Mouse (Mus musculus): ENCODE measurements around the gene 2610528J11Rik. TPM values are rescaled to one million over a fixed set of nuclear protein-coding genes. Genes with fewer than 3 reads are reported as not detected.
"Not testable (repeated sequence)": the region's sequence is repeated elsewhere in the genome, so short reads cannot be mapped to it uniquely, and the experiment has no call there.

Gene 2610528J11Rik
- polyA plus RNA-seq (2017; shearing (Covaris generic)) = not detected

GRCm38 (mm10) chr4:118526408-118527334, at the start of gene 2610528J11Rik:
Gene 2610528J11Rik, plus strand, starts transcription at chr4:118526999.
- ATAC-seq = no peak

GRCm38 (mm10) chr4:118489717-118490132, 37.1 kb upstream of the 2610528J11Rik start, which contains the start of gene Tie1:
Gene Tie1, minus strand, starts transcription at chr4:118490061.
- no peak for ATAC-seq

DNA sequence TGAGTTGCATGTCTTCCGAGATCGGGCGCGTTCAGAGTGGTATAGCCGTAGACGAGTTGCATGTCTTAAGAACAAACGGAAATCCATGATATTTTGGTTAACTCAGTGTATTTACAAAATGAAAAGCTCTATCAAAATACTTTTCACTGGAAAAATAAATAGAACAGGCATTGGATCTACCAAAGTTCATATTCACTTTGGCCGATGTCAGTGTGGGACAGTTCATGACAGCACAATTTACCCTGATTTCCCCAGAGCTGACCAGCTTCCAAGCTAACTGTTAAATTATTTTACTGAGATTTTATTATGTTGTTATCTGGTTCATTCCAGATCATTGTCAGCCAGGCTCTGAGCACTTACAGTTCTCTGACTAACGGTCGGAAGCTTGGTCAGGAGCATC, 36.3 kb upstream of the 2610528J11Rik start:
- ATAC-seq = no peak

GRCm38 (mm10) chr4:118500171-118500724, 26.6 kb upstream of the 2610528J11Rik start:
- no peak for ATAC-seq

GRCm38 (mm10) chr4:118500792-118501191, 26.0 kb upstream of the 2610528J11Rik start:
- no peak for ATAC-seq

DNA sequence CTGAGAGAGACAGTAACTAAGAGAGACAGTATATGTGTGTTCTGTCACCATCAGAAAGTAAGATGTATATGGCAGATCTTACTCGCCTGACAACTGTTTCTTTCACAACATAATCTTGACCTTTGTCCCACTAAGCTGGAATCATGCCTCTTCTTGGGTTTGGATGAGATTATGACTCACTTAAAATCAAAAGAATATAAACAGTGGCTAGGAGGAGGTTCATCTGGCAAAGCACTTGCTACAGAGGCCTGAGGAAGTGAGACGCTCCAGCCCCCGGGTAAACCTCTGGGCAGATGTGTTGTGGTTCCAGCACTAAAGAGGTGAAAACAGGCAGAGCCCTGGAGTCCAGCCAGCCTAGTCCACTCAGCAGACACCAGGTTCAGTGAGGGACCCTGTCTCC, 21.2 kb upstream of the 2610528J11Rik start:
- ATAC-seq = no peak

DNA sequence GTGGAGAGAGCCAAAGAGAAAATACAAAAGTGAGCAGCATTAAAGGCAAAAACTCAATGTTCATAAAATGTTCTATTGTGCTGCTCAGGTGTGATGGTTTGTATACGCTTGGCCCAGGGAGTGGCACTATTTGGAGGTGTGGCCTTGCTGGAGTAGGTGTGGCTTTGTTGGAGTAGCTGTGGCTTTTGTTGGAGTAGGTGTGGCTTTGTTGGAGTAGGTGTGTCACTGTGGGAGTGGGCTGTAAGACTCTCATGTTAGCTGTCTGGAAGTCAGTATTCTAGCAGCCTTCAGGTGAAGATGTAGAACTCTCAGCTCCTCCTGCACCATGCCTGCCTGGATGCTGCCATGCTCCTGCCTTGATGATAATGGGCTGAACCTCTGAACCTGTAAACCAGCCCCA, 19.6 kb upstream of the 2610528J11Rik start:
- ATAC-seq = not testable (repeated sequence)

DNA sequence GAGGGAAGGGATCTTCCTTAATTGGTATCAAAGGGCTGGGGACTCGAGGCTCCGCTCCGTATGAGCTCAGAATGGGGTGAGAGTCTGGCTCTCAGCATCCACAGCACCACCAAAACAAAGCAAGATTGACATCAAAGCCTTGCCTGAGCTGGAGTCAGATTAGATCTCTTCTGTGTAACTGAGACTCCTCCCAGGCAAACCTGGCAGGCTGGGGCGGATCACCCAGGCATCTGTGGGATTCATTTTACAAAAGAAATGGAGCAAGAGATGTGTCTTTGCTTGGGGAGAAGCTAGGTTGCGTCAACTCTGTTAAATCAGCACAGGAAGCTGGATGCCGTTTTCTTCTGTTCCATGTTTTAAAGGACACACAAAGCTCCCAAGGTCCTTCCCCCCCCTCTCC, 17.7 kb upstream of the 2610528J11Rik start:
- no peak for ATAC-seq

DNA sequence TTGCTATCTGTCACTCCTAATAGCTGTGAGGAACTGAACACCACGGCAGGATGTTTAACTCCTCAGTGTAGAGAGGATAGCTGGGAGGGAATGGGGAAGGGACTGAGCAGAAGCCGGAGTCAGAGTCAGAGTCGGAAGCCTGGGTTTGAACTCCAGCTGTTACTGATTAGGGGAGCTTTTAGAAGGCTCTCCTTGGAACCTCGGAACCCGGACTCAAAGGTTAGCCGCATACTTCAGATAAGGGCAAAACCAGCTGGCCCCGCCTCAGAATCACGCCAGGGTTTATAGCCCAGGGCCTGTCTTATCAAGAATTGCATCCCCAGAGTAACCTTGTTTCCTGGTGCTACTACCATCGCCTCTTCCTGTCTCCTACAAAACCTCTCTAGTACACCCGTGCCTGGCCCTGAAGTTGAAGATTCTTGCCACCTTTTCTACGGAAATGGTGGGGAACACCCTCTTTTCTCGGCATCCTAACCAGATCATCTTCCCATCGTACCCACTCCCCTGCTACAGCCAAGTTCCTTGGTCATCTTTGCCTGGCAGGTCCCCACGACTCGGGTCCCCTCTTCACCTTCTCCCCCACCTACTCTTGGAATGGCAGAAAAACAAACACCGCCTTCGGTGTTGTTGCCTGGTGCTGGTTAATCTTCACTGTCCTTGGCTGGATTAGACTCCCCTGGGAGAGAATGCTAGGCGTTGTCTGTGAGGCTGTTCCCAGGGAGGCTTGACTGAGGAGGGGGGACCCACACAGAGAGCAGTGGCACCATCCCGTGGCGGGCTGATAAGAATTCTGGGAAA, 9.9 kb upstream of the 2610528J11Rik start:
- no peak for ATAC-seq

- no peak for ATAC-seq
Measured at GRCm38 (mm10) chr4:118517497-118518146, 9.2 kb upstream of the 2610528J11Rik start.

DNA sequence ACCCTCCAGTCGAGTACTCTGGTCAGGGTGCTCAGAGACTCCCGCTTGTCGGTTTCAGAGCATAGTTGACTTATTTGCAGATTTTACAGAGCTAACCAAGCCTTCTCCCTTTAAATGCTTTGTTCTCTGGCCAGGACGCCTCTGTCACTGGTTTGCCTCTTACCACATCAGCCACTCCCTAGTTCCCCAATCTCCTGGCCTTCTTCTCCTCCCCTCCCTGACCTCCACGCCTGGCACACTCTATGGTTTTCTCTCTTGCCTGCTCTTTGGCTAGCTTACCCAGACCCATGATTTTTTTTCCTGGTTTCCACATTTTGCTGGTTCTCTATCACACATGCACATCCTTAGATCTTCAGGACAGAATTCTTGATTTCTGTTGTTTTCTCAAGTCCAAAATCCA, 8.6 kb upstream of the 2610528J11Rik start:
- no peak for ATAC-seq

DNA sequence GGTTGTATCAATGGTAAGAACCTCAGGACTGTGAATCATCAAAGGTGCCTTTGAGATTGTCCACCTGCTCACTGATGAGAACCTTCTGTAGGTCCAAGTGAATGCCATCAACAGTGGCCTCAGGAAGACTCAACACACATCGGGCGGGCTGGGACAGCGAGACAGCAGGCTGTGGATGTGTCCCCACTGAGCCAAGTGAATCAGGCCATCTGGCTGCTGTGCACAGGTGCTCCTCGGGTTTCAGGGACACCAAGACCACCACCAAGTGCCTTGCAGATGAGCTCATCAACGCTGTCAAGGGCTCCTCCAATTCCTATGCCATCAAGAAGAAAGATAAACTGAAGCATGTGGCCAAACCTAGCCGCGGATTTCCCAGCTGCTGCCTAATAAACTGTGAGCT, 4.6 kb upstream of the 2610528J11Rik start:
- no peak for ATAC-seq

GRCm38 (mm10) chr4:118523976-118524375, 2.8 kb upstream of the 2610528J11Rik start:
- ATAC-seq = no peak

DNA sequence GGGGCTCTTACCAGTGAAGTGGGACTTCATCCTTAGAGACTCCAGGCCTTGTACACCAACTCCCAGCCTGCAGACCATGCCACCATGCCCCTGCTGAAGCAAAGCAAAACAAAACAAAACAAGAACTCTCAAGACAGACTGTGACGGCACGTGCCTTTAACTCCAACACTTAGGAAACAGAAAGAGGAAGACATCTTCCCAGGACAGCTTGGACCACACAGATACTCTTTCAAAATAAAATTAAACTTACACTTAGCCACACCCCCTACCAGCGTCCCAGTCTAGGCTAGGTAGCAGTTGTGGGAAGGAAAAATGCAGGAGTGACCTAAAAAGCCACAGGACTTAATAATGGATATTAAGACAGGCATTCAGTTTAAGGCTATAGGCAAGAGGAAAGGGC, 1.0 kb upstream of the 2610528J11Rik start:
- ATAC-seq = no peak

DNA sequence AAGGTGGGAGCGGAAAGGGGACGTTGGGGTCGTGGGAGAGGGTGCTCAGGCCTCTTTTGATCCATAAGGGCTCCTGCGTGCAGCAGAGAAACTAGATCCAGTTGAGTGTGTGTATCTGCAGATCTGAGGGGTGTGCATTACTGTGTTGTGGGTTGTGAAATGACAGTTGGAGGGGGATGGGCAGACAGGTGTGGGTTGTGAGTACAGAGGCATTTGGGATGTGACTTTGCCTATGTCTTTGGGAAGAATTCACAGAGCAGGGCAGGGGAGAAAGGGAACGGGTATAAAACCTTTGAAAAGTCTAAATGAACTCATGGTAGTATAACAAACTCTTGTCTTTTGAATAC, 509 bp downstream of the 2610528J11Rik start:
- no peak for ATAC-seq

GRCm38 (mm10) chr4:118527720-118528119, 921 bp downstream of the 2610528J11Rik start:
- ATAC-seq = no peak

DNA sequence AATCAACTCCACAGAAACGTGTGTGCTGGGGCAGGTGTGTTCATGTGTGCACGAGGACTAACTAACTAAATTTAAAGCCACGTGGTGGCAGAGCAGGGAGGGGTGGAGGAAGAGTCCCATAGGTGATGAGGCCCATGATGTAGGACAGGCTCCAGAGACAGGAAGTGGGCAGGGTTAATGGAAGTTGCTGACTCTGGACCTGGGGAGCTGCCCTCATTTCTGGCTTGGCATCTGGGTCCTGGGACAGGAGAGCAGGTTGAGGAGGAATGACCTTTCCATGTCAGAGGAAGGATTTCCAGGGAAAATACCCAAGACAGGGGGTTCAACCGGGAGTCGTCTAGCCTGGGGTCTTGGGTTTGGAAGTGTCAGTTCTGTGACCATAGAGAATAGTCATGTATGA, 5.9 kb downstream of the 2610528J11Rik start:
- no peak for ATAC-seq

DNA sequence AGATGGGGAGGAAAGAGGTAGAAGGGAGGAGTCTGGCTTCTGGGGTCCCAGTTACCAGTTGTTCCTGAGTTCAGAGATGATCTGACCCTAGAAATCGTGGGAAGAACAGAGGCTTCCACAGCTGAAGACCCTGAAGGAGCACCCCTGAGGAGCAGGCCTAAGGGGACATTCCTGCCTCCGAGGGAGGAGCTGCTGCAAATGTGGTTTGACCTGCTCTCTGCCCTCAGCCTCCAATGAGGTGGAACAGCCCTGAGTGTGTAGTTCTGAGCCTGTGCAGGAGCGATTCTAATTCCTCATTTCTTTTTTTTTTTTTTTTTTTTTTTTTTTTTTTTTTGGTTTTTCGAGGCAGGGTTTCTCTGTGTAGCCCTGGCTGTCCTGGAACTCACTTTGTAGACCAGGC, 6.4 kb downstream of the 2610528J11Rik start:
- ATAC-seq = no peak

DNA sequence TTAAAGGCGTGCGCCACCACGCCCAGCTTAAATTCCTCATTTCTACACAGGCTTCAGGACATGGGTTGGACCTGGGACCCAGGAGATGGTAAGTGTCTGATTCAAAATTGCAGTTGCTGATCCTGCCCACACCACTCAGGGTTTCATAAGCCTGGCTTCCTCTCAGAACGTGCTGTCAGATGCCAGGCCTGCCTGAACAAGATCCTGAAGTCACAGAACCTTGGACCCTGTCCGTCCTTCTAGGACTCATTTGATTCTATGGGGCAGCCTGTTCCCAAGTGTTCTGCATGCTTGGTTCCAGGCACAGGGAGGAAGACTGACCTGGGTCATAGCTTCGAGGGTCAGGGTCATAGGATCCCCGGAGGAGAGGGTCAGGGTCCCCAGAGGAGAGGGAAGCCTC, 6.8 kb downstream of the 2610528J11Rik start:
- ATAC-seq = no peak

DNA sequence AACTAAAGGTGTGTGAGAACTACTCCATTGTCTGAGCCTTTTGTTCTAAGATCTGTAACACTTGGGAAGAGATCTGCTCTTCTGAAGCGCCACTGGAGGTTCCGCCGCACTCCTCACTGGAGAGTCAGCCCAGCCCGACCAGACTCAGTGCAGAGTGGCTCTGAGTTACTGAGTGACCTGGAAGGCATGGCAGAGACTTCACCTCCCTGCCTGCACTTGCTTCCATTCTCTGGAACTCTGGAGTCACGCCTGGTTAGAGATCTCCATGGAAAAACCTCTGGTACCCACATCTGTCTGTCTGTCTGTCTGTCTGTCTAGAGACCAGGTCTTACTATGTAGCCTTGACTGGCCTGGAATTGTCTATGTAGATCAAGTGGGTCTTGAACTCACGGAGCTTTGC, 8.8 kb downstream of the 2610528J11Rik start:
- ATAC-seq = no peak

- no peak for ATAC-seq
Measured at GRCm38 (mm10) chr4:118537801-118538200, 11.0 kb downstream of the 2610528J11Rik start.

- no peak for ATAC-seq
Measured at GRCm38 (mm10) chr4:118539904-118540303, 13.1 kb downstream of the 2610528J11Rik start.
